Mouse (Mus musculus) erythroblast, embryonic 14.5 days (primary cell): ENCODE measurements around the gene Trim29.

Experiments used
- GATA1 ChIP-seq: IDR thresholded peaks from 2 replicates; pipeline ENCODE4 v1.6.1; 2012; ENCODE audit warnings: low read length, inconsistent platforms, mixed read lengths
- TAL1 ChIP-seq: IDR thresholded peaks from 3 replicates; pipeline ENCODE4 v1.6.1; 2012; ENCODE audit warnings: low read length, inconsistent platforms, mixed read lengths

DNA sequence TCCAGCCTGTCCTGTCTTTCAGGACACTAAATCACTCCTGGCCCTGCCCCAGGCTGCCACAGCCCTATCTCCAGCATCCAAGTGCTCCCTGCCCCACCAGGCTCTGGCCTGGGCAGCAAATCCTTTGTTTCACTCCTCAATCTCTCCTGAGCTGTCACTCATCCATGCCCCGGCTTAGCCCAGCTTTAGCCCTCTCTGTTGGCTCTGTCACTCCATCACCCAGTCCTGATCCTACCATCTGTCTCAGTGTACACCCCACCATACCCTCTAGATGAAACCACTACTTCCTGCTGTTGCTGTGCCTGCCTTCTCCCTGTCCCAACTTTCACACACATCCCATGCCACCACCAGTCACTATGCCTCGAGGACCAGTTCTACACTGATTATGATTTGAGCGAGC lies 73.8 kb downstream of the Trim29 start:
- TF ChIP-seq TAL1: no peak
- no peak for TF ChIP-seq GATA1
